Mouse (Mus musculus) thymus, adult 2 months (tissue): ENCODE measurements around the gene Sntb2. TPM values are rescaled to one million over a fixed set of nuclear protein-coding genes. Genes with fewer than 3 reads are reported as not detected.
"Not testable (repeated sequence)": the region's sequence is repeated elsewhere in the genome, so short reads cannot be mapped to it uniquely, and the experiment has no call there.

Experiments
- DNase-seq: peaks from one replicate; pipeline ENCODE4 v3.0.0; 2021
- H3K27ac ChIP-seq: fragments of 200-500 bp; 2 replicates; pipeline ENCODE4 v1.5.1; 2012; ENCODE audit warnings: low read length, control low read depth; ENCODE audit not compliant: control insufficient read depth, insufficient read depth
- H3K27me3 ChIP-seq: fragments of 200-500 bp; 2 replicates; pipeline ENCODE4 v1.6.1; 2012; ENCODE audit warnings: mild to moderate bottlenecking, low read length, moderate library complexity, mixed read lengths; ENCODE audit not compliant: control insufficient read depth, insufficient read depth
- H3K36me3 ChIP-seq: fragments of 200-500 bp; 2 replicates; pipeline ENCODE4 v1.6.1; 2012; ENCODE audit warnings: mild to moderate bottlenecking, low read length, moderate library complexity; ENCODE audit not compliant: control insufficient read depth, insufficient read depth
- H3K4me1 ChIP-seq: fragments of 200-500 bp; replicated peaks from 2 replicates; pipeline ENCODE4 v1.6.1; 2012; ENCODE audit warnings: low read length; ENCODE audit not compliant: control insufficient read depth, insufficient read depth
- H3K4me3 ChIP-seq: fragments of 200-500 bp; 2 replicates; pipeline ENCODE4 v1.5.1; 2012; ENCODE audit warnings: mild to moderate bottlenecking, low read length, control low read depth, moderate library complexity; ENCODE audit not compliant: control insufficient read depth, insufficient read depth
- CTCF ChIP-seq: fragments of 200-500 bp; IDR thresholded peaks from 2 replicates; pipeline ENCODE4 v1.5.1; 2012; ENCODE audit warnings: mild to moderate bottlenecking, control low read depth, low read length, moderate library complexity, borderline replicate concordance; ENCODE audit not compliant: control insufficient read depth, poor library complexity, insufficient read depth; ENCODE audit errors: extremely low read depth
- POLR2A ChIP-seq: fragments of 200-500 bp; IDR thresholded peaks from 2 replicates; pipeline ENCODE4 v1.6.1; 2012; ENCODE audit warnings: mild to moderate bottlenecking, low read length, control low read depth, moderate library complexity; ENCODE audit not compliant: control insufficient read depth, poor library complexity, insufficient read depth; ENCODE audit errors: extremely low read depth
- WGBS: fragments of 180-500 bp; shearing (Covaris S2); methylation state at CpG from one replicate; pipeline ENCODE4 v1.1.7; 2018; 5-methylcytosine and 5-hydroxymethylcytosine counted together
- polyA plus RNA-seq: library from polyadenylated mRNA; depleted of rRNA; stranded (reverse); fragments of >200 nt; gene quantifications from 2 replicates; pipeline ENCODE4 v1.2.3, GENCODE M21; 2012

Sntb2 gene
- polyA plus RNA-seq, 1 experiment = 4.5 TPM

GRCm38 (mm10) chr8:106976436-106976835 is 40.9 kb downstream of the Sntb2 start:
- H3K27me3 ChIP-seq = no peaks in the 10 kb centered on the region
- H3K4me3 ChIP-seq = no peak overlapping the region
- H3K4me1 ChIP-seq = peaks cover 7% of the 10 kb centered on the region; the same call in 1 of the 2 replicates
- TF ChIP-seq CTCF = no peak
- TF ChIP-seq POLR2A = no peak
- no peak overlapping the region for H3K27ac ChIP-seq
- no peaks in the 10 kb centered on the region for H3K36me3 ChIP-seq
- no peak for DNase-seq
- WGBS = 90% methylated on average over 4 of the region's 4 CpGs

- TF ChIP-seq CTCF (no peak), POLR2A (no peak)
- H3K4me1 ChIP-seq = peaks cover 2% of the 10 kb centered on the region; the same call in 1 of the 2 replicates
- WGBS = 87% methylated on average over 2 of the region's 2 CpGs
- no peak overlapping the region for H3K4me3 ChIP-seq
- no peak overlapping the region for H3K27ac ChIP-seq
- DNase-seq = no peak
- no peaks in the 10 kb centered on the region for H3K36me3 ChIP-seq
- H3K27me3 ChIP-seq = no peaks in the 10 kb centered on the region
These were observed 43.3 kb downstream of the Sntb2 start for GRCm38 (mm10) chr8:106978755-106979251.

- no peak overlapping the region for H3K4me3 ChIP-seq
- TF ChIP-seq POLR2A (no peak), CTCF (no peak)
- H3K4me1 ChIP-seq = no peaks in the 10 kb centered on the region
- H3K36me3 ChIP-seq = no peaks in the 10 kb centered on the region
- 97% methylated on average over 9 of the region's 9 CpGs for WGBS
- H3K27ac ChIP-seq = no peak overlapping the region
- no peak for DNase-seq
- H3K27me3 ChIP-seq = no peaks in the 10 kb centered on the region
These were observed 49.9 kb downstream of the Sntb2 start for GRCm38 (mm10) chr8:106985404-106985821.

- H3K27ac ChIP-seq = no peak overlapping the region
- H3K4me3 ChIP-seq = no peak overlapping the region
- no peak for TF ChIP-seq CTCF
- no peak for TF ChIP-seq POLR2A
- H3K27me3 ChIP-seq = no peaks in the 10 kb centered on the region
- no peaks in the 10 kb centered on the region for H3K4me1 ChIP-seq
- no peak for DNase-seq
- no peaks in the 10 kb centered on the region for H3K36me3 ChIP-seq
These were observed 50.4 kb downstream of the Sntb2 start for GRCm38 (mm10) chr8:106985951-106986350.

- TF ChIP-seq CTCF (no peak), POLR2A (no peak)
- no peak for DNase-seq
- H3K27ac ChIP-seq = no peak overlapping the region
These were observed 52.0 kb downstream of the Sntb2 start for GRCm38 (mm10) chr8:106987557-106987956.

GRCm38 (mm10) chr8:106991393-106991792 is 55.8 kb downstream of the Sntb2 start:
- H3K36me3 ChIP-seq = no peaks in the 10 kb centered on the region
- no peak overlapping the region for H3K27ac ChIP-seq
- H3K27me3 ChIP-seq = no peaks in the 10 kb centered on the region
- H3K4me1 ChIP-seq = no peaks in the 10 kb centered on the region
- no peak for DNase-seq
- 93% methylated on average over 7 of the region's 7 CpGs for WGBS
- TF ChIP-seq CTCF (no peak), POLR2A (no peak)
- H3K4me3 ChIP-seq = no peak overlapping the region

More at GRCm38 (mm10) chr8:106987557-106987956, 52.0 kb downstream of the Sntb2 start:
- no peaks in the 10 kb centered on the region for H3K4me1 ChIP-seq
- H3K27me3 ChIP-seq = no peaks in the 10 kb centered on the region
- H3K4me3 ChIP-seq = no peak overlapping the region
- no peaks in the 10 kb centered on the region for H3K36me3 ChIP-seq

- not testable (repeated sequence) for H3K4me3 ChIP-seq, H3K27ac ChIP-seq, H3K27me3 ChIP-seq, H3K36me3 ChIP-seq, H3K4me1 ChIP-seq, DNase-seq
- WGBS = 90% methylated on average over 4 of the region's 4 CpGs
These were observed 60.8 kb downstream of the Sntb2 start for GRCm38 (mm10) chr8:106996339-106996738.
